Mouse (Mus musculus): ENCODE measurements around the gene Trappc12. TPM values are rescaled to one million over a fixed set of nuclear protein-coding genes. Genes with fewer than 3 reads are reported as not detected.
A peak's percentile ranks its signal among the peaks of the same experiment; 100 is the strongest.

The Trappc12 gene
- 27.7 and 33.1 TPM in 2 replicates for polyA plus RNA-seq (2015; fragmentation: Nextera tagmentation; extraction: Ambion mirVana)

DNA sequence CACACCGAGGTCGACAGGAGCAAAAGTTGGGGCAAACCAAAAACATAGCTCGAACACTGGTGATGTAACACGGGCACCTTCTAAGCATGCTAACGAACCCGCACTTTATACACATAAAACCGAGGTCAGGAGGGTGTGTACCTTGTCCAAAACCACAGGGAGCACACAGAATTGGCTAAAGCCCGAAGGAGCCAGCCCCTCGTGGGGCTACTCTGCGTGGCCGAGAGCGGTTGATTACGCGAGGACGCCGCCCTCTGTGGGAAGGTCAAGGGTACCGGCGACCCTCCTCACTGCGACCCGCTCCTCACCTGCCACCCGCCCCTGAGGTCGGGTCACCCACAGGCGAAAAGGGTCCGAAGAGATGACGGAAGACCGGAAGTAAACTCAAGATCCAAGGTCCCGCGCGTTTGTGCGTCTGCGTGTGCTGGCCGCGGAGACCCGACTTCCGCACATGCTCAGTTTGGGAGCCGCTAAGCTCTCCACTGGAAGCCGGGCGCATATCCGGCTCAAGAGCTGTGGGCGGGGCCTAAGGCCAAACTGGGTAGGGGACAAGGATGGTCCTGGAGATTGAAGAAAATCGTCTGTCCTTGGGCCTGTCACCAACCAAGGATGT lies at the start of gene Trappc12:
Gene Trappc12, minus strand, starts transcription at position 452 of the 613 bp plus-strand sequence.
- H3K4me3 ChIP-seq = peak within 1 kb of the TSS; percentile 74
- H3K27ac ChIP-seq = peak within 1 kb of the TSS; percentile 77
- no peaks in the 10 kb centered on the region for H3K9me3 ChIP-seq (replicated peaks)
- peak within 1 kb of the TSS; percentile 96 for H3K4me2 ChIP-seq
- under 1% methylated on average over 41 of the region's 41 CpGs for WGBS
- H3K4me1 ChIP-seq (replicated peaks) = peaks cover 32% of the 10 kb centered on the region
- H3K36me3 ChIP-seq = peaks cover 22% of the 10 kb centered on the region; the same call in 1 of the 2 replicates
- peak within 1 kb of the TSS; percentile 69 for H3K9ac ChIP-seq
- no peaks in the 10 kb centered on the region for H3K27me3 ChIP-seq
- peak; percentile 87 for ATAC-seq (replicated peaks; ENCODE audit: insufficient number of reproducible peaks, insufficient read depth, low FRiP score, low read depth)

DNA sequence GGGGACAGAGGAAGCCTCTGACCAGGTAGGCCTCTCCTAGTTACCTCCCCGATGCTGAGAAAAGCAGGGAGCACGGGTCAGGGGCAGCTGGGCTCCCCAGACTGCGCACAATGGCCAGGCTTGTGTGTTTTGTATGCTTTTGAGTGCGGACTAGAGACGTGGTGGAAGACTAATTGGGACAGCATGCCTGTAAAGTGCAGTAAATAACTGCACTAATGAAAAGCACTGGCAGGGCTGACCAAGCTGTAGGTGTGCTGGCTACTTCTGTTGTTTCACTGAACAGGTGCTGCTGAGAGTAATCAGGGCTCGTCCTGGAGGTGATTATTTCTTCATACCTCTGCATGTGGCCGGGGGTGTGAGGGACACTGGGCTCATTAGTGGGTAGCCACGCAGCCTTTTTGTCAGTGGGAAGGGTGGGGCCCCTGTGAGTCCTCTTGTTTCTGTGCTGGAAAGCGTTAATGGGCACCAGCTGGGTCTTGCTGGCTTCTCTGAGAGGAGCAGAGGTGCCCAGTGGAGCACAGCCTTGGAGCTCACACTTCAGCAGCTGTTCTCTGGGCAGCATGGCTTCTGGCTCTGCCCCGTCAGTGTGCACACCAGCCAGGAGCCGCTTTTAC lies 49.6 kb upstream of the Trappc12 start:
- no peaks in the 10 kb centered on the region for H3K9me3 ChIP-seq (replicated peaks)
- ATAC-seq (replicated peaks; ENCODE audit: insufficient number of reproducible peaks, insufficient read depth, low FRiP score, low read depth) = no peak
- H3K4me2 ChIP-seq = no peak overlapping the region
- H3K27ac ChIP-seq = no peak overlapping the region
- H3K27me3 ChIP-seq = no peaks in the 10 kb centered on the region
- 72% methylated on average over 11 of the region's 11 CpGs for WGBS
- peaks cover 17% of the 10 kb centered on the region for H3K4me1 ChIP-seq (replicated peaks)
- H3K4me3 ChIP-seq = no peak overlapping the region
- H3K36me3 ChIP-seq = no peaks in the 10 kb centered on the region
- no peak overlapping the region for H3K9ac ChIP-seq

DNA sequence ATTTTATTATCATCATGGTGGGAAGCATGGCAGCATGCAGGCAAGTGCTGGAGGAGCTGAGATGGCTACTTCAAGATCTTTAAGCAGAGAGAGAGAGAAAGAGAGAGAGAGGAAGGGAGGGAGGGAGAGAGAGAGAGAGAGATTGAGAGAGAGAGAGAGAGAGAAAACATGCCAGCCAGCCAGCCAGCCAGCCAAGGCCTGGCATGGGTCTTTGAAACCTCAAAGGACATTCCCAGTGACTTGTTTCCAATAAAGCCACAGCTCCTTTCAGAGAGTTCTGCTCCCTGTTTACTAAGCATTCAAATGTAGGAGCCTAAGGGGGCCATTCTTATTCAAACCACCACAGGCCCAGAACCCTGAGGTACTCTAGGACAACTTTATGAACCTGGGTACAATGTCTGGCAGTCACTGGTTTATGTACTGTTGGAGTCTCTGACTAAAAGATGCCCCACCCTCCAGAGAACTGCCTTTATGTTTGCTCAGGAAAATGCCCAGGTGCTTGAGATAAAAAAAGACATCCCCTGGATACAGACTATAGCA lies 46.7 kb upstream of the Trappc12 start:
- Histone ChIP-seq H3K9ac (no peak overlapping the region), H3K9me3 (replicated peaks) (no peaks in the 10 kb centered on the region), H3K27ac (no peak overlapping the region), H3K36me3 (no peaks in the 10 kb centered on the region), H3K4me1 (replicated peaks) (peaks cover 9% of the 10 kb centered on the region), H3K4me2 (no peak overlapping the region), H3K4me3 (no peak overlapping the region), H3K27me3 (no peaks in the 10 kb centered on the region)
- no peak for ATAC-seq (replicated peaks; ENCODE audit: insufficient number of reproducible peaks, insufficient read depth, low FRiP score, low read depth)

DNA sequence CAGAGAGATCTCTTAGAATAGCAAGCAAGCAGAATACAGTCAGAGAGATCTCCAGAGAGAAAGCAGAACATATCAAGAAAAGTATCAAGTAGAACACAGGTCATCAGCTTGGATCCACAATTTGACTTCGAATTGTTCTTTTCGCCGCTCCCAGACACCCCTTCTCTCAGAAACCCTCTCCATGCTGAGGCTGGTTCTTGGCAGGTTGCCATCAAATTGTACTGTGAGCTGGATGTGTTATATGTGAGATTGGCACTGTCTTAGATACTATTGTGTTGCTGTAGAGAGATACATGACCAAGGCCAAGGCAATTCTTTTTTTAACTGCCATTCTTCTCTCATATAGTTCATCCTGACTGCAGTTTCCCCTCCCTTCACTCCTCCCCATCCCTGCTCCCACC lies 44.8 kb upstream of the Trappc12 start:
- H3K27ac ChIP-seq = no peak overlapping the region; the same call in 1 of the 2 replicates
- WGBS = 55% methylated on average over 3 of the region's 3 CpGs
- H3K4me3 ChIP-seq = no peak overlapping the region
- ATAC-seq (replicated peaks; ENCODE audit: insufficient number of reproducible peaks, insufficient read depth, low FRiP score, low read depth) = no peak
- H3K36me3 ChIP-seq = no peaks in the 10 kb centered on the region
- no peaks in the 10 kb centered on the region for H3K27me3 ChIP-seq
- no peaks in the 10 kb centered on the region for H3K9me3 ChIP-seq (replicated peaks)
- peaks cover 9% of the 10 kb centered on the region for H3K4me1 ChIP-seq (replicated peaks)
- H3K9ac ChIP-seq = no peak overlapping the region
- no peak overlapping the region for H3K4me2 ChIP-seq

DNA sequence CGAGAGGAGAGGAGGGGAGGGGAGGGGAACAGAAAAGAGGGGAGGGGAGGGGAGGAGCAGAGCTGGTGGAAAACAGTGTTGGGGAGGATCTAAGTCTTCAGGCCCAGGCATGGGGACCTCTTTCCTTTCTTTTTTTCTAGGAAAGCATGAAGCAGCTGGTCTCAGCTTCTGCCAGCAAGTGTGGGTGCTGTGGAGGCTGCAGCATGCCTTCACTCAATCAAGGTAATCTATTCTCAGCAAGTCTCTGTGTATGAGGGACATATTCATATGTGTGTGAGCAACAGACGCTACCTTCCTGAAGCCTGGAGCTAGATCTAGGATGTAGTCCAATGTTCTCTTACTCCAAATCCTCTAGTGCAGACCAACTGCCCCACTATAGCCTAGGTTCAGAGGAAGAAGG lies 43.4 kb upstream of the Trappc12 start:
- no peaks in the 10 kb centered on the region for H3K36me3 ChIP-seq
- no peak overlapping the region for H3K27ac ChIP-seq
- ATAC-seq (replicated peaks; ENCODE audit: insufficient number of reproducible peaks, insufficient read depth, low FRiP score, low read depth) = no peak
- WGBS = 75% methylated on average over 2 of the region's 2 CpGs
- peaks cover 9% of the 10 kb centered on the region for H3K4me1 ChIP-seq (replicated peaks)
- H3K4me2 ChIP-seq = no peak overlapping the region
- no peaks in the 10 kb centered on the region for H3K9me3 ChIP-seq (replicated peaks)
- H3K9ac ChIP-seq = no peak overlapping the region
- no peaks in the 10 kb centered on the region for H3K27me3 ChIP-seq
- no peak overlapping the region for H3K4me3 ChIP-seq

DNA sequence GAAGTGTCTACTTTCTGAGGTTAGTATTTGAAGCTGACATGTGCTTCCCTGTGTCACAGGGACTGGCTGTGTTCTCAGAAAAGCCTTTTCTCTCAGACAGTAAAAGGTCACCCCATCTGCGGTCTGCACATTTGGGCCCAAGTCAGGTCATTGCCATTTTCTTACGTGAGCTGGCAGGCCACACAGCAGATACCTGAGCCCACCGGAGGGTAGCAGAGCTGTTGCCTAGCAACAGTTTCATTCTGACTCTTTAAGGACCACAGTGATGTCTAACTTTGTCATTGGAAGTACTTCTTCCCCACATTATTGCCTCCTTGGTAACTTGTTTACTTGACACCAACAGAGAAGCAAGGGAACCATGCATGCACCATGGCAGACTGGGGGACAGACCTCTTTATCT lies 42.3 kb upstream of the Trappc12 start:
- no peak for ATAC-seq (replicated peaks; ENCODE audit: insufficient number of reproducible peaks, insufficient read depth, low FRiP score, low read depth)
- WGBS = 78% methylated on average over 3 of the region's 3 CpGs
- no peak overlapping the region for H3K27ac ChIP-seq
- H3K9me3 ChIP-seq (replicated peaks) = no peaks in the 10 kb centered on the region
- H3K9ac ChIP-seq = no peak overlapping the region
- H3K27me3 ChIP-seq = no peaks in the 10 kb centered on the region
- H3K4me3 ChIP-seq = no peak overlapping the region
- no peak overlapping the region for H3K4me2 ChIP-seq
- H3K36me3 ChIP-seq = no peaks in the 10 kb centered on the region
- H3K4me1 ChIP-seq (replicated peaks) = peaks cover 9% of the 10 kb centered on the region

DNA sequence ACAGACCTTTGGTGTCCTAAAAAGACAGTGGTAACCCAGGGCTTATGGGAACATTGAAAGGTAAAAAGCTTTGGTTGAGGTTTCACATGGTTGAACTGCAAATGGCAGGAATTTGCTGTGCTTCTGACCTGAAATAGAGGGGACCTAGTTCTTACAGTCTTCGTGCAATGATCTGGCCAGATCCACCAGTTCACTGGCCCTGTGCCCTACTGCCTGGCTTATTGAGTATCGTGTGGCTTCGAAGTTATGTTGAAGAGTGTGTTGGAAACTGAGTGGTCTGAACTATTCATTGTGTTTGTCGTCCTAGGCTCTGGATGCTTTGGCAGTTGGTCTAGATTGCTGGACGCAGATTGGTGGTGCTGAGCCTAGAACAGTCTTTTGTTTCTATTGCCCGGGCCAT lies 36.0 kb upstream of the Trappc12 start:
- 85% methylated on average over 6 of the region's 6 CpGs for WGBS
- H3K4me1 ChIP-seq (replicated peaks) = no peaks in the 10 kb centered on the region
- no peak overlapping the region for H3K27ac ChIP-seq
- no peak overlapping the region for H3K4me2 ChIP-seq
- H3K9ac ChIP-seq = no peak overlapping the region
- no peak overlapping the region for H3K4me3 ChIP-seq
- no peak for ATAC-seq (replicated peaks; ENCODE audit: insufficient number of reproducible peaks, insufficient read depth, low FRiP score, low read depth)
- H3K36me3 ChIP-seq = no peaks in the 10 kb centered on the region
- no peaks in the 10 kb centered on the region for H3K27me3 ChIP-seq
- H3K9me3 ChIP-seq (replicated peaks) = no peaks in the 10 kb centered on the region

DNA sequence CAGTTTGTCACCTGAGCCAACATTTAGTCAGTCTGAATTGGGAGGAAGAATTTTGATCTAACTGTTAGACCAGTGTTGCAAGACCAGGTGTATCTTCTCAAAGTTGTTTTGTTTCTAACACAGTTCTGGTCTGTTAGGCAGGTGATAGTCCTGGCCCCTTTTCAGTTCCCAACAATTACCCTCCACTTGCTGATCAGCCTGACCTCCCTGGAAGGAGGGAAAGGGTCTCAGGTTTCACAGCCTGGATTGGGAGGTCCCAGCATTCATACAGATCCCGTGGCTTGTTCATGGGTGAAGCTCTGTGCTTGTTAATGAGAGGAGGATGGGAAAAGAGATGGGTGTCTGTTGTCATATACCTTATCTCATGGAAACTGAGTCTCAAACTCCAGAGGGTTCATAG lies 35.0 kb upstream of the Trappc12 start:
- WGBS = 20% methylated on average over 1 of the region's 1 CpGs
- Histone ChIP-seq H3K27me3 (no peaks in the 10 kb centered on the region), H3K27ac (no peak overlapping the region), H3K9ac (no peak overlapping the region), H3K4me3 (no peak overlapping the region), H3K9me3 (replicated peaks) (no peaks in the 10 kb centered on the region), H3K4me1 (replicated peaks) (no peaks in the 10 kb centered on the region), H3K4me2 (no peak overlapping the region), H3K36me3 (no peaks in the 10 kb centered on the region)
- ATAC-seq (replicated peaks; ENCODE audit: insufficient number of reproducible peaks, insufficient read depth, low FRiP score, low read depth) = no peak

DNA sequence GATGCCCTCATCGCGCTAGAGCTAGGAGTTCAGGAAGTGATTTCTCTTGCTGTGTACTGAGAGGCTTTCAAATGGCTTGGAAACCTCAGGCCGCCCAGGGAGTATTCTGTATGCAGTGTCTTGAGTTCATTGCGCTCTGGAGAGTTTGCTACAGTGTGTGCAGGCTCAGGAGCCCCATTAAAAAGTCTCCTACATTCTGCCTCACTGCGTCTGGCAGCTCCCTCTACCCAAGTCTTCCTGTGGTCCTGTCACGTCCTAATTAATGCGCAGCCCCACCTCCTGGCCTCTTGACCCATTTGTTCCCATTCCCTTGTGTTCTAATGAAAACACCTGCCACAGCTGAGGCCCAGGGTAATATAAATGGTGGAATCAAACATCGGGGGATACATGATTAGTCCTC lies 34.6 kb upstream of the Trappc12 start:
- no peaks in the 10 kb centered on the region for H3K4me1 ChIP-seq (replicated peaks)
- no peak overlapping the region for H3K27ac ChIP-seq
- no peak overlapping the region for H3K9ac ChIP-seq
- H3K36me3 ChIP-seq = no peaks in the 10 kb centered on the region
- WGBS = 71% methylated on average over 8 of the region's 8 CpGs
- no peaks in the 10 kb centered on the region for H3K27me3 ChIP-seq
- H3K4me3 ChIP-seq = no peak overlapping the region
- H3K4me2 ChIP-seq = no peak overlapping the region
- ATAC-seq (replicated peaks; ENCODE audit: insufficient number of reproducible peaks, insufficient read depth, low FRiP score, low read depth) = no peak
- H3K9me3 ChIP-seq (replicated peaks) = no peaks in the 10 kb centered on the region

DNA sequence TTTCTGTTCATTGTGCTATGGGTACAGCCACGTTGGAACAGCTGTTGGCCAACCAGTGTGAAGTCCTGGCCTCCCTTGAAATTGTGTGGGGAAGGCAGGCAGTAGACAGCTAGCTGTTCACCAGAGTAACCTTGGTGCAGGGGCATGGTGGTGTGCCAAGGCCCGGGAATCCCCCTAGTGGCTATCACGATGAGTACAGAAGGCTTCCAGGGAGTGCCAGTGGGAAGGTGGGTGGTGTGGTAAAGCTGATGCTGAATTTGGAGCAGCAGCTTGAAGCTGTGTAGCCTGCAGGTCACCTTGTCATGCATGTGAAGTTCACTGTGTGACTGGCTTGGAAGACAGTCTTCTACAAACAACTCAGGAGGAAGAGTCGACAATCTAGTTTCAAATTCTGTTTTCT lies 34.1 kb upstream of the Trappc12 start:
- Histone ChIP-seq H3K4me3 (no peak overlapping the region), H3K36me3 (no peaks in the 10 kb centered on the region), H3K4me2 (no peak overlapping the region), H3K27me3 (no peaks in the 10 kb centered on the region), H3K4me1 (replicated peaks) (no peaks in the 10 kb centered on the region), H3K9ac (no peak overlapping the region), H3K9me3 (replicated peaks) (no peaks in the 10 kb centered on the region), H3K27ac (no peak overlapping the region)
- no peak for ATAC-seq (replicated peaks; ENCODE audit: insufficient number of reproducible peaks, insufficient read depth, low FRiP score, low read depth)
- WGBS = 33% methylated on average over 4 of the region's 4 CpGs

DNA sequence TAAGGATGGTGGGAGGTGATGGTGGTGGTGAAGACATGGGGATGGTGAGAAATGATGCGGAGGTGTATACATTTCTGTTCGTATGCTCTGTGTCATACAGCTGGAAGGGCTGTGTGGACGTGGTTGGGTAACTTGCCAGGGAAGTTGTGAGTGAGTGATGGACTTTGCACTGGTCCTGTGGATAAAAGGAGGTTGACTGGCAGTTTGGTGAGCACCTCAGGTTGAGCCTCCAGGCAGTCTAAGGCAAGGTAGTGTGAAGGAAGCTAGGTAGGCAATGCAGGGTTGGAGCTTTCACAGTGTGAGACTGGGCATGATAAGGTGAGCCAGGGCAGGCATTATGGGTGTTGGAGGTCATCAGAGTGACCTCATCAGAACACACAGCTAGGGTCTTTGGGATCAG lies 32.4 kb upstream of the Trappc12 start:
- Histone ChIP-seq H3K9ac (no peak overlapping the region), H3K4me3 (no peak overlapping the region), H3K4me2 (no peak overlapping the region), H3K4me1 (replicated peaks) (no peaks in the 10 kb centered on the region), H3K27me3 (no peaks in the 10 kb centered on the region), H3K27ac (no peak overlapping the region), H3K9me3 (replicated peaks) (no peaks in the 10 kb centered on the region), H3K36me3 (no peaks in the 10 kb centered on the region)
- ATAC-seq (replicated peaks; ENCODE audit: insufficient number of reproducible peaks, insufficient read depth, low FRiP score, low read depth) = no peak
- WGBS = 84% methylated on average over 3 of the region's 3 CpGs

DNA sequence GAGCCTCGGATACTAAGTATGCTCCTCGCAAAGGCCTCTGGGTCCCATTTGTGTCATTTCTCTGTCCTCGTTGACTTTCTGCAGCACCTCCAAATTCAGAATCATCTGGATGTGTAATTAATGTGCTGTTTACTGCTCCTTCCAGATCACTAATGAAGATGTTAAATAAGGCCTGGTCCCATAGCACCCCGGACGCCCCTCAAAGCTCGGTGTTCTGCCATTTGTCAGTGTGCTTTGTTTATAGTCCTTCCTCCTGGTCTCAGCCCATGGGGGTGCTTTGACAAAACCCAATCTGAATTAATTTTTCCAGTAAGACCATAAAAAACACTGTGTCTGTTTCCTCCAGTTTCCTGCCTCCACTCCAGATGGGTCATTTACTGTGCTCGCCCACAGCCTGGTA lies 29.9 kb upstream of the Trappc12 start:
- no peak overlapping the region for H3K27ac ChIP-seq

More for the DNA sequence above, 29.9 kb upstream of the Trappc12 start:
- no peak overlapping the region for H3K9ac ChIP-seq
- no peaks in the 10 kb centered on the region for H3K27me3 ChIP-seq
- no peak overlapping the region for H3K4me2 ChIP-seq
- H3K9me3 ChIP-seq (replicated peaks) = no peaks in the 10 kb centered on the region
- H3K4me1 ChIP-seq (replicated peaks) = no peaks in the 10 kb centered on the region
- no peaks in the 10 kb centered on the region for H3K36me3 ChIP-seq
- ATAC-seq (replicated peaks; ENCODE audit: insufficient number of reproducible peaks, insufficient read depth, low FRiP score, low read depth) = no peak
- 85% methylated on average over 7 of the region's 7 CpGs for WGBS
- H3K4me3 ChIP-seq = no peak overlapping the region

Data from heart, embryonic 15.5 days (tissue).